Mouse (Mus musculus) heart, postnatal 4 days (tissue): ENCODE measurements around the gene Chchd6. TPM values are rescaled to one million over a fixed set of nuclear protein-coding genes. Genes with fewer than 3 reads are reported as not detected.

ENCODE experiments used
- DNase-seq: peaks from one replicate; pipeline ENCODE4 v3.0.0; 2021
- total RNA-seq, 2 experiments: library from RNA; stranded (reverse); gene quantifications; 2 replicates each; pipeline ENCODE4 v1.2.3; 2021

Chchd6 gene
- total RNA-seq, 2 experiments from 2014 or later: 18.8 to 19.8 TPM

GRCm38 (mm10) chr6:89508263-89508662, 87.2 kb downstream of the Chchd6 start:
- DNase-seq: no peak

DNA sequence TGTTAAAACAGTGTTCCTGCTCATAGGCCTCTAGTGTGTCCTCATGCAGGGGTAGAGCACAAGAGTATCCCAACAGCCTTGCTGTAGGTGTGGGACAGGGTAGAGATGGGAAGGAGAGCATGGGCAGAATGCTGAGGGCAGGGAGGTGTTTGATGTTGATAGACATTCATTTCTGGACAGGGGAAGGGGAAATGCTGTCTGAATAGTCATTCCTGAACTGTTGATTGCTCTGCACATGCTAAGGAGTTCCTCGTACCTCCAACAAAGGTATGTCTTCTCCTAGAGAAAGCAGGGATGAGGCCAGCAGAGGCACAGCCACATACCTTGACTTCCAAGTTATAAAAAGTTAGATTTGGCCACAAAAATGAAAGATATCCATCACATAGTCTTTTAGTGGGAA, 95.5 kb downstream of the Chchd6 start:
- DNase-seq: no peak

DNA sequence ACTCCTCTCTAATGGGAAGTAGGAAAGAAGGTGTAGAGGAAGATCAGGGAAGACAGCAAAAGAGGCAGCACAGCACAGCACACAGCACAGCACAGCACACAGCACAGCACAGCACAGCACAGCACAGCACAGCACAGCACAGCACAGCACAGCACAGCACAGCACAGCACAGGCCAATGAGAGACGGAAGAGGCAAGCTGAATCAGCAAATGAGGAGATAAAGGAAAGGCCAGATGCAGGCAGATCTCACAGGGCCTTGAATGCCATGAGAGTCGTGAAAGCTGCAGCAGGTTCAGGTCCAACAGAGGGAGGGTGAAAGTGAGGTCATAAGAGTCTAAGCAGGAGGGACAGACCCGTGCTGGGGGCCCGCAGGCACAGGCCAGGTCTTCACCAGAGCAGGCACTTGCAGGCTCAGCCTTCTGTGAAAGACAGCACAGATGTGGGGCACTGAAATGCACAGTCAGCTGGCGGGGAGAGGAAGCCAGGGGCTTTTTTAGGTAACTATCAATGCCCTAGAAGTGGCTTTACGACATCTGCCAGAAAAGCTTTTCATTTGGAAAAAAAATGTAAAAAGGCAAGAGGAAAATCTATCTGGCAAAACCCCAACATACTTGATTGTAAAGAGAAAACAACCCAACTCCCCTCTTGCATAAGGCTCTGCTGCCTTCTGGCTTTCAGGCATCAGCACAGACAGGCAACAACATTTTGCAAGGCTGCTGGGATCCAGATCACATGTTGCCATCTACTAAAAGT, 96.5 kb downstream of the Chchd6 start:
- no peak for DNase-seq

DNA sequence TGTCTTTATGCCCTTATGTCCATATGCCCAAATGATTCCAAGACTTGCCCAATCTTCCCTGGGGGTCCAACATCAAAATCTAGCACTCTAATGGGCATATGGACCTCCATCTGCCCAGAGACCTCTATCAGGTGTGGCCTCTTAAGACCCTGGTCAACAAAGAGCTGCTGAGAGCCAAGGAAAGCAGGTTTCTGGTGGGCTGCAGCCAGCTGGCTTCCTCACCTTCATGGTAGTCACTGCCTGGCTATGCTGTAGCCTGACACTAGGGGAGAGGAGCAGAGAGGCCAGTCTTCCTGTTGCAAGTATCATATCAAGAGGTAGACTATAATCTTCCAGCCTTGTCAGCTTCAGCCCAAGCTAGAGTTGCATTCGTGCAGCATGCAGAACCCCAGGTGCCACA, 98.5 kb downstream of the Chchd6 start:
- no peak for DNase-seq

GRCm38 (mm10) chr6:89492368-89492767, 103.1 kb downstream of the Chchd6 start:
- no peak for DNase-seq

DNA sequence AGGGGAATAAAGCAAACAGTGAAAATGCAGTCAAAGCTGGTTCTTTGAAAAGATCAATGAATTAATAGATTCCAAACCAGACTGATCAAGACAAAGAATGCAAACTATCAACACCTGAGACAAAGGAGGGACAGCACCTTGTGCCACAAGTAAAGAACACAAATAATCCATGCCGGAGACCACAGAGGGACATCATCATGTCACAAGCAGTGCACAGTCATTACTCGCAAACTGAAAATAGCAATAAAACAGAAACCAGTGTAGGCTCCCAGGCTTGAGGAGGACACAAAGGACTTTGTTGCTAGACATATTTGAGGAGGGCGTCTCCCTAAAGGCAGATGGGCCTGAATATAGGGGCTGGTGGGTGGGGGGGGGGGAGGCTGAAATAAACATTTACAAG, 105.1 kb downstream of the Chchd6 start:
- DNase-seq: no peak

DNA sequence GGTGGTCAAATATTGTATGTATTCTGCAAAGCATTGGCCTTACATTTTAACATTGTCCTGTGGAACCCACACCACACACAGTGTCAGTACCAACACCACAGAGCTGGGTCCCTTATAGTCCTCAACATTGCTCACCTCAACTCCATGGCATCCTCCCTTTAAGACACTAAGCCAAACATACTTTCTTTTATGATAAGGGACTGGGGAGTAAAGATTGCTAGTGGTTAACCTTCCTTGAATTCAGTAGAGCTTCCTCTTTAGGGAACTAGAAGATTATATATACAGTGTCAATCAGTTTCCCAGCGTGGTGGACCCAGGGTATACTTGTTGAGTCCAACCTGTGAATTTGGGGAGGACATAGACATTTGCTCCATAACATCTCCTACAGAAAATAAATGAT, 105.9 kb downstream of the Chchd6 start:
- no peak for DNase-seq

GRCm38 (mm10) chr6:89486055-89486454, 109.4 kb downstream of the Chchd6 start:
- no peak for DNase-seq

DNA sequence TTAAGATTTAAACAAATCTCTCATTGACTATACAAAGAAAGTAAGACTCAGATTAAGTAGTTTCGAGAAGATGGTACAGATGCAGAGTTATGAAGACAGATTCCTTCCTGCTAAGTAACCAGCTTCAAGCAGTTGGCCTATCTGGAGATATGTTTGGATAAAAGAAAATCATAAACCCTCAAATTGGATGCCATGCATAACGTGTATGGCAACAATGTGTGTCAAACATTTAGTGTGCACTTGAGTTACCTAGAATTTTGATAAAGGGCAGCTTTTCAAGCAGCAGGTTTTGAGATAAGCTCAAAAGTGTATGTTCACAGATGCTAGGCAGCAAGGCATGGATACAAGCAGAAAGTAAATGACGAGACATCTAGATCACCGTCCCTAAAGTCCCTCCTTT, 114.3 kb downstream of the Chchd6 start:
- DNase-seq: no peak

GRCm38 (mm10) chr6:89467908-89468307, 127.5 kb downstream of the Chchd6 start:
- DNase-seq: no peak

GRCm38 (mm10) chr6:89467290-89467689, 128.2 kb downstream of the Chchd6 start:
- no peak for DNase-seq

DNA sequence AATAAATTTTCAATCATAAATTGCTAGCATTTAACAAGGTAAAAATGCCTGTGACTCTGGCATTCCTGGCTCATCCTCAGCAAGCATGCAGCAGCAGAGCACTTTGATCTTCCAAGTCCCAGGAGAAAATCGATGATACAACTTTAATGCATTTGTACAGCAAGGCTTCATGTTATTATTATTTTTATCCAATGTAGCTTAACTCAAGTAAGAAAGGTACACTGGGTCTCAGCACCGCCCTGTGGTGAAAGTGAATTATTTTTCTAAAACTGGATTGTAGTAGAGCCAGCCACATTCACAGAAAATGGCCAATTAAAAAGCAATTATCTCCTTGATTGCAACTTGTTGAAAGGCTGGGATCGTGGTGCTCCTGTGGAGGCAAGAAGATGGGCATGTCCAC, 128.6 kb downstream of the Chchd6 start:
- no peak for DNase-seq

DNA sequence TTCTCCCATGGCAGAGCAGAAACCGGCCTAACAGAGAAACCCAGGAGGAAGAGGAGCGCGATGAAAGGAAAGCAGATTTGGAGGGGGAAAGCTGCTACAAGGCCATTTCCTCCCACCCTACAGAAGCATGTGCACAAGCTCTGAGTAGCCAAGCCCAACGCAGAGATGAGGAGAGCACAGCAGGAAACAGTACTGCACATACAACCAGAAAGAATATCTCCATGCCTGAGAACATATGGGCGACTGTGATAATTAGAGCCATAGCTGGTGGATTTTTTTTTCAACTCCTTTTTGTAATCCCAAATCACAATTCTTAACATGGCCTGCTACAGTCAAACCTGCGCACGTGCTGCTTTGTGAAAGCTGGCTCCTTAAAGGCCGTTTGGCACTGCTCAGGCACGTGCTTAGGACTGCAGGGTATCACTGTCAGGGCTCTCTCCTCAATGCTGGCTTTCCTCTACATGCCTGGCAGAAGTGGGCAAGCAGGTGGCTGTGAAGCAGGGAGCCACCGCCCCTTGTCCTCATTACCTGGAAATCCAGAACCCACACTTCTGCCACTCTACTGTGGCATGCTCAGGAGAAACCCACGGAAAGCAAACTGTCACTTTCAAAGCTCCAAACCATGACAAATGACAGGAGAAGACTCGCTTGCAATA, 129.3 kb downstream of the Chchd6 start:
- no peak for DNase-seq

GRCm38 (mm10) chr6:89462223-89462760, 133.2 kb downstream of the Chchd6 start:
- DNase-seq: no peak

- DNase-seq: peak; percentile 57
Measured at GRCm38 (mm10) chr6:89461250-89462222, 133.9 kb downstream of the Chchd6 start.

- DNase-seq: no peak
Measured at GRCm38 (mm10) chr6:89459634-89460033, 135.8 kb downstream of the Chchd6 start.

DNA sequence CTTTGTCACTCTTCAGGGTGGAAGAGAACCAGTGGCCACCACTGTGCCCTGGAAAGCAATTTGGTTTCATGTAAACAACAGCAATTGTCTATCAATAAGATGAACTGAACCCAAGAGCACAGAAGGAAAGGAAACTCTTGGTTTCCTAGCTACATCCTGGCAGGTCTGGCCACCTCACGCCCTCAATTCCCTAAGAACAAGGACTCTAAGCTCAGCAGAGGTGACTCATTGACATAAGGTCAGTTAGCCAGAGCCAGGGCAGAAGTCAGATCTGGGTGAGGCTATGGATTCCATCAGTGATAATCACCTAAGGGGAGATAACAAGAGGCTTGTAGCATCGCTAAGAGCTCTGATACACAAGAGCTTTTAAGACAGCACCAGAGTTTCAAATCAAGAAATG, 137.9 kb downstream of the Chchd6 start:
- no peak for DNase-seq

- DNase-seq: no peak
Measured at GRCm38 (mm10) chr6:89456409-89456961, 139.0 kb downstream of the Chchd6 start.

- peak; percentile 44 for DNase-seq
Measured at GRCm38 (mm10) chr6:89455523-89456000, 139.9 kb downstream of the Chchd6 start.

DNA sequence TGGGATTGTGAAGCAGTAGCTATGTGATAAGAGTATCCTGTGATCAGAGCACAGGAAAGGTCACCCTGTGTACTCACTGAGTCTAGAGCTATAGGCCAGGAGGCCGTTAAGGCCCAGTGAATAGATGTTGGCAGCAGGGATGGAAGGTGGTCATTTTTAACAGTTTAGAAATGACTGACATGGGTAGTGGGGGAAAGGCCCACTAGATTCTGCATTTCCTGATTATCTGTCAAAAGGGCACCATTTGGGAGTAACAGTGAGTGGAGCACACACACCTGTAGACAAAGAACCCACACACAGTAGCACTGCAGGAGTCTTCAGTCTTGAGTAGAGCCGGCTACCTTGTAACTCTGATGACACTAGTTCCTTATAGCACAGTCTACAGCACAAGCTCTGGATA, 141.0 kb downstream of the Chchd6 start:
- no peak for DNase-seq

DNA sequence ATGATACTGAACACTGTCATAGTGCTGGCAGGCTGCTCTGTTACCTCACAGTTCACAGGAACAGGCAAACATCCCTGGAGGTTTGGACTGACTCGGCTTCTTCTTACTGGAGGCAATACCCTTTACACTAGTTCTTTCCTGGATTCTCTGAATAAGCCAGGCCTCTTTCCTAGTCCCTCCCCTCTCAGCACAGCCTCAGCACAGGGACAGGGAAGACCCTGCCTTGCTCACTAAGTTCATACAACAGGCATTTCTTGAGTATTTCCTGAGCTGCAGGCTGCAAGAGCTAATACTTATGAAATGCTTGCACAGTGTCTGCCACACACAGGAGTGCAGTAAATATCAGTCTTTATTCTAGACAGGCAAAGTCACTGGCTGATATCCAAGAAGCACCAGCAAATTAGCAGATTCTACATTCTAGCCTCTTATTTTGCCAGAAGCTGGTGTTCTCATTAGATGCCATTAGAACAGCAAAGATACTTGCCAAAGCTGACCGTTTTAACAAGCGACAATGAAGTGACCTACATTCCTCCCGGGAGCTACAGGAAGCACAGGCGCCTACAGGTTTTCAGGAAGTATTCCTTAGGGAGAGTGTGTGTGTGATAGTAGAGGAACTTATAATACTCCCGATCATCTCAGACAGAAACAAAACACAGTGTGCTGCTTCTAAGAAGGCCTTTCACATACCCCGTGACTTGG, 142.3 kb downstream of the Chchd6 start:
- no peak for DNase-seq

GRCm38 (mm10) chr6:89452356-89452755, 143.1 kb downstream of the Chchd6 start:
- no peak for DNase-seq
